Mouse (Mus musculus) embryonic fibroblast, embryonic 13.5 days (primary cell): ENCODE results near the gene Psmb7.

Source experiments
- CTCF ChIP-seq: IDR thresholded peaks from 2 replicates; pipeline ENCODE4 v1.5.1; 2011; ENCODE audit warnings: mild to moderate bottlenecking, control low read depth, low read length, moderate library complexity, borderline replicate concordance; ENCODE audit not compliant: insufficient read depth
- POLR2A ChIP-seq: IDR thresholded peaks from 2 replicates; pipeline ENCODE4 v1.6.1; 2011; ENCODE audit warnings: low read depth, mild to moderate bottlenecking, control low read depth, low read length, moderate library complexity

DNA sequence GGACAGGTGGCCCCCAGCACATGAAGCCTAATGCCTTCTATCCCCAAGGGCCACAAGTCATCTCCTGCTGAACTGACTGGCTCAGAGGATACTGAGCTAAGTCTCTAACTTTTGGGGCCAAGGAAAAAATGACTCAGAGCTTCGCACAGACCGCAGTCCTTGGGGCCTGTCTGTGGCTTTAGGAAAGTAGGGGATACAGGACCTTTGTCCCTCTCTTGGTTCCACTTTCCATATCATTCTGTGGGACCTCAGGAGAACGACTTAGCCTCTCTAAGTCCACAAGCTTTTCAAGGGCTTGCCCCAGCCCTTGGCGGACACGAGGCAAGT is 9.4 kb upstream of the Psmb7 start:
- TF ChIP-seq POLR2A (no peak), CTCF (no peak)
